Mouse (Mus musculus) C2C12 (cell line): ENCODE results near the gene Slc6a11.

Experiments used
- CTCF ChIP-seq: IDR thresholded peaks from one replicate; pipeline ENCODE4 v1.5.1; 2011; ENCODE audit not compliant: control insufficient read depth, insufficient read depth, insufficient read length
- FOSL1 ChIP-seq: IDR thresholded peaks from one replicate; pipeline ENCODE4 v1.8.0; 2011; ENCODE audit warnings: mild to moderate bottlenecking, low read length; ENCODE audit not compliant: poor library complexity, insufficient read depth, severe bottlenecking
- MAX ChIP-seq: IDR thresholded peaks from one replicate; pipeline ENCODE4 v1.6.1; 2011; ENCODE audit warnings: mild to moderate bottlenecking, control low read depth
- MYOD1 ChIP-seq: IDR thresholded peaks from one replicate; pipeline ENCODE4 v1.6.1; 2011; ENCODE audit warnings: low read depth; ENCODE audit not compliant: control insufficient read depth, insufficient read length
- MYOG ChIP-seq: IDR thresholded peaks from one replicate; pipeline ENCODE4 v1.6.1; 2011; ENCODE audit not compliant: control insufficient read depth, insufficient read length; ENCODE audit errors: extremely low read depth
- USF1 ChIP-seq: IDR thresholded peaks from one replicate; pipeline ENCODE4 v1.6.1; 2011; ENCODE audit warnings: low read depth, mild to moderate bottlenecking, control low read depth, moderate library complexity

DNA sequence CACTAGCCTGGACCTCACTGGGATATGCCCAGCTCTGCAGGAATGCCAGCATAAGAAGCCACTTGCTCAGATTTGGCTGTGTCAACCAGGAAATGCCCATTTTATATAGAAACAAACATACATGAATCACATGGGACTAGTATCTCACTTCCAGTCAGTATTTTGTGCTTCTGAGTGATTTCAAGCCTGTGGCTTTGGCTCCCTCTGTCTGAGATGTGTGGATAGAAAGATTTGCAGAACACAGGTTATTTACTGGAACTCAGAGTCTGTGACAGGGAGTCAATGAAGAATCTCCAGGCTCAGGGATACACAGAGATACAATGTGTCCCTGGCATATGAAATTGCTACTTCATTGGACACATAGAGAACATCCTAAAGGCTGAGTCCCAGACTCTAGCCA lies 65.0 kb downstream of the Slc6a11 start:
- TF ChIP-seq CTCF (no peak), MAX (no peak), USF1 (no peak), MYOG (no peak), FOSL1 (no peak), MYOD1 (no peak)
